ENCODE assay signal across 22 mouse cellular contexts in genomic region chr2:24472111-24472510, GRCm38 (mm10). TPM values are rescaled to one million over a fixed set of nuclear protein-coding genes. Genes with fewer than 3 reads are reported as not detected.
DNase-seq lines count a peak whose midpoint lies in the region; ATAC-seq and TF ChIP-seq lines count a peak whose summit lies in the region.
"Had no signal": no experiment of that assay in that cellular context is flagged by ENCODE, and none has a peak within 500 bp of the region (broad histone marks: within the 10 kb centered on the region; RNA-seq: fewer than 3 reads in every experiment).

No protein-coding gene starts in this region.

- H3K4me1 ChIP-seq in kidney, adult 2 months (ENCODE audit: control insufficient read depth, insufficient read depth, low read length): peaks cover 42% of the 10 kb centered on the region
- peaks cover 16% of the 10 kb centered on the region for H3K4me1 ChIP-seq in neural tube, embryonic 12.5 days
- H3K4me1 ChIP-seq in hindbrain, postnatal 0 days (ENCODE audit: insufficient read depth, low read length): peaks cover 8% of the 10 kb centered on the region

- H3K9ac ChIP-seq in neural tube, embryonic 12.5 days: 0 out of 2 replicates have a peak overlapping the region, but pooled peaks have one; percentile 30
- H3K9ac ChIP-seq in hindbrain, postnatal 0 days (replicated peaks; ENCODE audit: low read length): no peak overlapping the region
- H3K9ac ChIP-seq: forebrain, embryonic 15.5 days; lung, embryonic 15.5 days had no signal

- no peak for TF ChIP-seq POLR2A in kidney, adult 2 months (IDR thresholded peaks at IDR 0.05; ENCODE audit: low read depth, low read length)

- peak overlapping the region; percentile 76 for H3K27ac ChIP-seq in kidney, adult 2 months (ENCODE audit: insufficient read depth, low read depth, low read length)
- no peak overlapping the region for H3K27ac ChIP-seq in neural tube, embryonic 12.5 days
- no peak overlapping the region for H3K27ac ChIP-seq in hindbrain, postnatal 0 days
- H3K27ac ChIP-seq: forebrain, embryonic 15.5 days; heart, embryonic 10.5 days; lung, embryonic 15.5 days had no signal

- TF ChIP-seq CTCF in kidney, adult 2 months (conservative IDR thresholded peaks at IDR 0.05; ENCODE audit: insufficient read depth, insufficient read length, low read depth, low read length): no peak
- no peak for TF ChIP-seq CTCF in hindbrain, postnatal 0 days (IDR thresholded peaks at IDR 0.05; ENCODE audit: low read depth)

- no peak for ATAC-seq in neural tube, embryonic 12.5 days (ENCODE audit: low FRiP score, low read depth)
- ATAC-seq in hindbrain, postnatal 0 days: no peak
- ATAC-seq: forebrain, embryonic 15.5 days had no signal

- peak overlapping the region; percentile 44 for H3K4me3 ChIP-seq in kidney, adult 2 months (ENCODE audit: insufficient read depth, low read depth, low read length)
- H3K4me3 ChIP-seq in neural tube, embryonic 12.5 days: peak overlapping the region; percentile 13; the same call in 1 of the 2 replicates
- H3K4me3 ChIP-seq in hindbrain, postnatal 0 days (ENCODE audit: low read length): no peak overlapping the region
- H3K4me3 ChIP-seq: forebrain, embryonic 15.5 days; heart, embryonic 10.5 days; lung, embryonic 15.5 days; myocyte had no signal

- WGBS in kidney, adult 2 months: 14% methylated on average over 7 of the region's 7 CpGs
- WGBS in neural tube, embryonic 12.5 days: 3% methylated on average over 7 of the region's 7 CpGs
- 14% methylated on average over 7 of the region's 7 CpGs for WGBS in hindbrain, postnatal 0 days

- no peaks in the 10 kb centered on the region for H3K27me3 ChIP-seq in kidney, adult 2 months (replicated peaks; ENCODE audit: control insufficient read depth, insufficient read depth, low read length)
- peaks cover 49% of the 10 kb centered on the region for H3K27me3 ChIP-seq in neural tube, embryonic 12.5 days (replicated peaks)
- H3K27me3 ChIP-seq in hindbrain, postnatal 0 days (ENCODE audit: insufficient read depth, low read length): peaks cover 31% of the 10 kb centered on the region

- no peaks in the 10 kb centered on the region for H3K9me3 ChIP-seq in neural tube, embryonic 12.5 days
- H3K9me3 ChIP-seq in hindbrain, postnatal 0 days (ENCODE audit: low read length): no peaks in the 10 kb centered on the region
- H3K9me3 ChIP-seq: forebrain, embryonic 15.5 days; heart, embryonic 10.5 days; lung, embryonic 15.5 days had no signal

- DNase-seq in kidney, adult 2 months: no peak
- no peak for DNase-seq in kidney, adult 9 months
- no peak for DNase-seq in neural tube, embryonic 10.5 days (ENCODE audit: extremely low spot score, low spot score)
- no peak for DNase-seq in hindbrain, postnatal 0 days (ENCODE audit: low spot score)
- no peak for DNase-seq in spleen, postnatal 10 days (ENCODE audit: low spot score in 2 of 2)
- no peak for DNase-seq in left cerebral cortex, adult 18-20 months (ENCODE audit: low spot score in 2 of 2)
- no peak for DNase-seq in cerebellum, adult 11-12 months
- DNase-seq: cerebellum, adult 18-20 months; gastrocnemius, postnatal 25 days; layer of hippocampus, adult 9-11 months; thymus, adult 2 months had no signal

- no peaks in the 10 kb centered on the region for H3K36me3 ChIP-seq in kidney, adult 2 months (ENCODE audit: control insufficient read depth, insufficient read depth, low read length)
- H3K36me3 ChIP-seq in neural tube, embryonic 12.5 days: no peaks in the 10 kb centered on the region
- H3K36me3 ChIP-seq in hindbrain, postnatal 0 days (ENCODE audit: insufficient read depth, low read length): no peaks in the 10 kb centered on the region
- H3K36me3 ChIP-seq: forebrain, embryonic 15.5 days; heart, embryonic 10.5 days; lung, embryonic 15.5 days had no signal

- H3K4me2 ChIP-seq in neural tube, embryonic 12.5 days (replicated peaks): peak overlapping the region; percentile 20; the same call in 1 of the 2 replicates
- H3K4me2 ChIP-seq in hindbrain, postnatal 0 days (ENCODE audit: low read depth, low read length): 0 out of 2 replicates have a peak overlapping the region, but pooled peaks have one; percentile 7
- H3K4me2 ChIP-seq: forebrain, embryonic 15.5 days; lung, embryonic 15.5 days had no signal

RNA-seq across cellular contexts. Expression of gene Pax8, which starts 3.3 kb away (rescaled TPM):
- 74.3 and 77.6 TPM in 2 replicates for polyA plus RNA-seq in kidney, adult 2 months (2012; rRNA removed)
- 50.0 and 56.2 TPM in 2 replicates for polyA plus RNA-seq in neural tube, embryonic 12.5 days (2016; fragmentation: Nextera tagmentation; extraction: Ambion mirVana)
- total RNA-seq in hindbrain, postnatal 0 days (2014; rRNA removed): 32.0 and 44.4 TPM in 2 replicates
- 14.8 and 16.3 TPM in 2 replicates for polyA plus RNA-seq in hindbrain, postnatal 0 days (2015; fragmentation: Nextera tagmentation; extraction: Ambion mirVana)
- total RNA-seq in left cerebral cortex, adult 18-20 months (2021): not detected
- total RNA-seq: adrenal gland, adult 18-20 months; common myeloid progenitor, adult 5-6 weeks; gastrocnemius, postnatal 25 days; heart, postnatal 25 days; left cerebral cortex, postnatal 14 days had no signal
- polyA plus RNA-seq: C2C12; liver, adult 2 months; myocyte had no signal
